Mouse (Mus musculus): ENCODE measurements around the gene Txn2.

DNA sequence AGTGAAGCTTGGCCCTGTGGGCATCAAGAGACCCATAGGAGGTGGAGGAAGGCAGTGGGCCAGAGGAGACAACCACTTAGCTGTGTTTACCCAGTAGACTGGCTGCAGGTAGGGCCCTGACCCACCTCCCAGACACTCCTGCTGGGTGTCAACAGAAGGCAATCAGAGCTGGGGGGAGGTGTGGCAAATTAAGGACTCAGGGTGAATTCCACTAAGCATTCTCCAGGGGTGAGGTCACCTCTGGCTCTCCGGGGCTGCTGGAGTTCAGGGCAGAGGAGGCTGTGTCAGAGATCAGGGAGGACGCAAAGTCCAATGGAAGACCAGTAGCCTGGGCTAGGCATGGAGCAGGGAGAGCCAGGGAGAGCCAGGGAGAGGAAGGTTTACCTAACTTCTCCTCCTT lies 17.7 kb downstream of the Txn2 start:
- TF ChIP-seq CTCF (IDR thresholded peaks at IDR 0.05; ENCODE audit: low read depth), result no peak
- TF ChIP-seq EP300 (IDR thresholded peaks at IDR 0.05; ENCODE audit: low read depth), result no peak

Measured in liver, embryonic 14.5 days (tissue).